Mouse (Mus musculus) heart, embryonic 10.5 days (tissue): ENCODE measurements around the gene Cfap126. TPM values are rescaled to one million over a fixed set of nuclear protein-coding genes. Genes with fewer than 3 reads are reported as not detected.
A peak's percentile ranks its signal among the peaks of the same experiment; 100 is the strongest.

Experiments used
- DNase-seq: peaks from one replicate; pipeline ENCODE4 v3.0.0-alpha.2; 2017; ENCODE audit warnings: low spot score
- H3K27ac ChIP-seq: fragments of 300-500 bp; sonication (generic); 2 replicates; pipeline ENCODE4 v1.5.1; 2016; ENCODE audit warnings: mild to moderate bottlenecking
- H3K27me3 ChIP-seq: fragments of 300-500 bp; sonication (generic); 2 replicates; pipeline ENCODE4 v1.6.1; 2016; ENCODE audit warnings: mild to moderate bottlenecking; ENCODE audit not compliant: poor library complexity, insufficient read depth, severe bottlenecking
- H3K36me3 ChIP-seq: fragments of 300-500 bp; sonication (generic); 2 replicates; pipeline ENCODE4 v1.6.1; 2016; ENCODE audit warnings: mild to moderate bottlenecking, moderate library complexity
- H3K4me1 ChIP-seq: fragments of 300-500 bp; sonication (generic); 2 replicates; pipeline ENCODE4 v1.6.1; 2016; ENCODE audit warnings: mild to moderate bottlenecking
- H3K4me3 ChIP-seq: fragments of 300-500 bp; sonication (generic); 2 replicates; pipeline ENCODE4 v1.5.1; 2016; ENCODE audit warnings: mild to moderate bottlenecking, moderate library complexity
- H3K9me3 ChIP-seq: fragments of 300-500 bp; sonication (generic); 2 replicates; pipeline ENCODE4 v1.6.1; 2016; ENCODE audit warnings: mild to moderate bottlenecking, moderate library complexity
- WGBS: fragments of 180-500 bp; shearing (Covaris S2); methylation state at CpG from one replicate; pipeline ENCODE4 v1.1.7; 2016; 5-methylcytosine and 5-hydroxymethylcytosine counted together
- polyA plus RNA-seq: library from polyadenylated mRNA; unstranded; fragments of >200 nt; fragmentation: Nextera tagmentation; extraction: Ambion mirVana; gene quantifications from 2 replicates; pipeline ENCODE4 v1.2.1, GENCODE M21; 2016

Cfap126 gene
- polyA plus RNA-seq, 1 experiment from 2014 or later: 1.6 TPM

DNA sequence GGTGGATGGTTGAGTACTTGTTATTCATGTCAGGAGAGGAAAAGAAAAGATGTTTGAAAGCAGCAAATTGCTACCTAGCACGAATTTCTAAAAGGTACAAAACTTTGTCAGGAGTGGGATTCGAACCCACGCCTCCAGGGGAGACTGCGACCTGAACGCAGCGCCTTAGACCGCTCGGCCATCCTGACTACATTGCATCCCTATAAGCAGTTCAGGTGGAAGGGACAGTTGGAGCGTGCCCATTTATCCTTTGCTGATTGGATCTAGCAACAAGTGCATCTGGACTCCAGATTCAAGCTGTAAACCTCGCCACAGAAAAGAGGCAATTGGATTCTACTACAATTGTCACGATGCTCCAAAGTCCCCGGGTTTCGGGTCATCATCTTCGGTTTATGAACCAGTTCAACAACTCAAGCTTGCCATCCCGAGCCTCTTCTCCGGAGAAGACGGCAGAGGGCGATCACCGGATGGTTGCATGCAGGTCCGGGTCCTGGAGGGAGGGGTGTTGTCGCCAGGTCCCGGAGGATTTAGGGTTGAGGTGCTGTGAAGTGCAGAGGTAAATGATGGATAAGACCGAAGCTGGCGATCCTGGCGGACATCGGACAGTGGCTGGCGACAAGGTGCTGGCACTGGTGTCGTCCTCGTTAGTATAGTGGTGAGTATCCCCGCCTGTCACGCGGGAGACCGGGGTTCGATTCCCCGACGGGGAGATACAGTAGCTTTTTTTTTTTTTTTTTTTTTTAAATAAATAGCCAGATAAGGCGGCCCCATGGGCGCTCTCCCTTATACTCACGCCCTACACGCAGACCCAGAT is 11.8 kb upstream of the Cfap126 start:
- H3K27ac ChIP-seq: peak overlapping the region; percentile 87
- H3K4me3 ChIP-seq: peak overlapping the region; percentile 84
- H3K9me3 ChIP-seq: no peaks in the 10 kb centered on the region
- DNase-seq: peak; percentile 95
- under 1% methylated on average over 40 of the region's 40 CpGs for WGBS
- H3K4me1 ChIP-seq: peaks cover 15% of the 10 kb centered on the region
- H3K36me3 ChIP-seq: no peaks in the 10 kb centered on the region
- H3K27me3 ChIP-seq: no peaks in the 10 kb centered on the region

GRCm38 (mm10) chr1:171102547-171103177 is 11.1 kb upstream of the Cfap126 start:
- no peaks in the 10 kb centered on the region for H3K27me3 ChIP-seq
- peak overlapping the region; percentile 84 for H3K4me3 ChIP-seq
- H3K36me3 ChIP-seq: no peaks in the 10 kb centered on the region
- peaks cover 8% of the 10 kb centered on the region; the same call in 1 of the 2 replicates for H3K4me1 ChIP-seq
- DNase-seq: peak; percentile 91
- peak overlapping the region; percentile 87 for H3K27ac ChIP-seq
- WGBS: under 1% methylated on average over 35 of the region's 35 CpGs
- no peaks in the 10 kb centered on the region for H3K9me3 ChIP-seq

DNA sequence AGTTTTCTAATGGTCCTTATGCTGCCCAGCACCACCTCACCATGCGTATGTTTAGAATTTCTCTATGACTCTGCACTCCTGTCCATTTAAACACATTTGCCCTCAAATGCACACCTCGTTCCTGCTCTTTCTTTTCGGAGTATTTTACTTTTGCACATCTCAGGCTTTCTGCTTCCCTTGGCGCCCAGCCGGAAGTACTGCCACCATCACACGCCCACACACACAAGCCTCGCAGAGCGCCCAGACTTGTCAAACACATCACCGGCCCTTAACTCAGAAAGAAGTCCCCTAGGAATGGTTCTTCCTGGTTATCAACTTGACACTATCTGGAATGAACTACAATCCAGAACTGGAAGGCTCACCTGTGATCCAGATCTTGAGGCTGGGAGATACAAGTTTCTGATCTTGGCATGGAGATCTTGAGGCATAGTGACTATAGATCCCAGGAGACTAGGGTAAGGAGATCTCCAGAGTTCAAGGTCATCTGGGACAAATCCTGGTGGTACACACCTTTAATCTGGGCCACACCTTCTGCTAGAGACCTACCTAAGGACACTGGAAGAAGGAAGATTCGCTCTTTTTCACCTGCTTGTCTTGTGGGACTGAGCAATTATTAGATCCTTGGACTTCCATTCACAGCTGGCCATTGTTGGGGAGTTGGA is 10.4 kb upstream of the Cfap126 start:
- Histone ChIP-seq H3K36me3 (no peaks in the 10 kb centered on the region), H3K4me1 (peaks cover 6% of the 10 kb centered on the region; the same call in 1 of the 2 replicates), H3K9me3 (no peaks in the 10 kb centered on the region), H3K27ac (peak overlapping the region; percentile 67; the same call in 1 of the 2 replicates), H3K4me3 (peak overlapping the region; percentile 84), H3K27me3 (no peaks in the 10 kb centered on the region)
- 9% methylated on average over 10 of the region's 10 CpGs for WGBS
- DNase-seq: no peak

DNA sequence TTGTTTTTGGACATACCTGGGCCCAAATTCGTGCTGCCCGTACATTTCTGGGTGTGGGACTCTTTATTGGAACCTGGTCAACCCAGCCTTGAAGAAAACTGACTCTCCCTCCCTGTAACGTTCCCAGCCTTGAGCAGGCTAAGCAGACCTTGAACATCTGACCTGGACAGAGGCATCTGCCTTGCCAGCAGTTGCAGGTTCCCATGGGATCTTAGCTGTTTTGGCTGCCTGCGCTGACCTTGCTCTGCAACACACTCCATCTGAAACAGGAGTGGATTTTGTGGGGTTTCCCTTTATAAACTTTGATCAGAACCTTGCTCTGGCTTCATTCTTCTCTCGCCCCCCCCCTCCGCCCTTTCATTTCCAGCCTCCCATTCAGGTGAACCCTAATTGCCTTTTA is 8.5 kb upstream of the Cfap126 start:
- H3K4me3 ChIP-seq: no peak overlapping the region
- H3K27me3 ChIP-seq: 0 out of 2 replicates have a peak, but pooled peaks cover 3% of the 10 kb centered on the region
- no peaks in the 10 kb centered on the region for H3K9me3 ChIP-seq
- 68% methylated on average over 6 of the region's 6 CpGs for WGBS
- H3K27ac ChIP-seq: no peak overlapping the region
- no peak for DNase-seq
- H3K4me1 ChIP-seq: peaks cover 9% of the 10 kb centered on the region; the same call in 1 of the 2 replicates
- no peaks in the 10 kb centered on the region for H3K36me3 ChIP-seq

DNA sequence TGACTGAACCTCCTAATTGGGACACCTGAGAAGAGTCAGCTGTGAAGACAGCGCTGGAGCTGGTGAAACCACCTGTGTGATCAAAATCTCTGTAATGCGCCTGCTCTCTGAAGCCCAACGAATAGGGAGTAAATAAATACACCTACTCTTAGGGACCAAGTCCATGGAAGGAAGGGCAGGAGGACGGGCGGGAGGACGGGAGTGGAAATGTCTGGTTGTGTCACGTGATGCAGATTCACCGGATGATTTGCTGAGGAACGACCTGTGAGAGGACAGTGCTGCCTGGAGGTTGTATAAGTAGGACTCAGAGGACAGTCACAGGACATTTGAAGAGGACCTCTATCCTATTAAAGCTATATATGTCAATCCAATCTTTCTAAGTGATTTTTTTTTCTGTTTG is 4.1 kb upstream of the Cfap126 start:
- Histone ChIP-seq H3K27me3 (0 out of 2 replicates have a peak, but pooled peaks cover 3% of the 10 kb centered on the region), H3K4me1 (peaks cover 19% of the 10 kb centered on the region), H3K4me3 (peak overlapping the region; percentile 24), H3K27ac (no peak overlapping the region), H3K9me3 (no peaks in the 10 kb centered on the region), H3K36me3 (no peaks in the 10 kb centered on the region)
- WGBS: 27% methylated on average over 9 of the region's 9 CpGs
- DNase-seq: no peak

- Histone ChIP-seq H3K27ac (peak overlapping the region; percentile 86), H3K4me1 (peaks cover 19% of the 10 kb centered on the region), H3K36me3 (no peaks in the 10 kb centered on the region), H3K4me3 (peak overlapping the region; percentile 71), H3K27me3 (0 out of 2 replicates have a peak, but pooled peaks cover 3% of the 10 kb centered on the region), H3K9me3 (no peaks in the 10 kb centered on the region)
- DNase-seq: no peak
- WGBS: 9% methylated on average over 15 of the region's 15 CpGs
Measured at GRCm38 (mm10) chr1:171110659-171111019, 3.1 kb upstream of the Cfap126 start.

DNA sequence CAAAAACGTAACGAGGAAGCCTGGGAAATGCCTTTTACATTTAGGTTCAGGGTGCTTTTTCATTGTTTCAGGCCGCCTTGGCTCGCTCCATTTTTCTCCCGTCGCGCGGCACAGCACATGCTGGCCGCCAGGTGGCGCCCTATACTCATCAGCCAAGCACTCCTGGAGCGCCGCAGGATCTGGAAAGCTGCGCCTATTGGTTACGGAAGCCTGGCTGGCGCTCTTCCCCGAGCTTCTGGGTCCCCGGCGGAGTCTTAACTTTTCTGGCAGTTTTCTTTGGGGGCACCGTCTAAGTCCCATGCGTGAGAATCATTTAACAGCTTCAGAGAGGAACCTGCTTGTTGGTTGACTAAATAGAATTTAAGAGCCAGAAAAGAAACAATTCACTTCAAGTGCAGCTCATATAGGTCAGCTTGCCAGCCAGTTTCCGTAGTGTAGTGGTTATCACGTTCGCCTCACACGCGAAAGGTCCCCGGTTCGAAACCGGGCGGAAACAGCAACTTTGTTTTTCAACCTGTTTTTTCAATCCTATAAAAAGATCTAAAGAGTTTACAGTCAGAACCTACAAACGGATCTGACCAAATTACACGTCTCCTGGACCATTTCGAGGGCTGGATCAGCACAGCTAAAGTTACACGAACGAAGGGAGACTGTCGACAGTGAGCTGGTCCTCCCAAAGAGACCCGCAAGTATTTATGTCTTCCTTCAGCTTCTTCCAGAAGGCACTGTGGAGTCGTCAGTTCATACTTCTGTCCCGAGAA is 2.5 kb upstream of the Cfap126 start:
- Histone ChIP-seq H3K4me1 (peaks cover 19% of the 10 kb centered on the region), H3K36me3 (no peaks in the 10 kb centered on the region), H3K27me3 (0 out of 2 replicates have a peak, but pooled peaks cover 3% of the 10 kb centered on the region), H3K27ac (peak overlapping the region; percentile 86), H3K9me3 (no peaks in the 10 kb centered on the region), H3K4me3 (peak overlapping the region; percentile 71)
- WGBS: under 1% methylated on average over 38 of the region's 38 CpGs
- peak; percentile 96 for DNase-seq

DNA sequence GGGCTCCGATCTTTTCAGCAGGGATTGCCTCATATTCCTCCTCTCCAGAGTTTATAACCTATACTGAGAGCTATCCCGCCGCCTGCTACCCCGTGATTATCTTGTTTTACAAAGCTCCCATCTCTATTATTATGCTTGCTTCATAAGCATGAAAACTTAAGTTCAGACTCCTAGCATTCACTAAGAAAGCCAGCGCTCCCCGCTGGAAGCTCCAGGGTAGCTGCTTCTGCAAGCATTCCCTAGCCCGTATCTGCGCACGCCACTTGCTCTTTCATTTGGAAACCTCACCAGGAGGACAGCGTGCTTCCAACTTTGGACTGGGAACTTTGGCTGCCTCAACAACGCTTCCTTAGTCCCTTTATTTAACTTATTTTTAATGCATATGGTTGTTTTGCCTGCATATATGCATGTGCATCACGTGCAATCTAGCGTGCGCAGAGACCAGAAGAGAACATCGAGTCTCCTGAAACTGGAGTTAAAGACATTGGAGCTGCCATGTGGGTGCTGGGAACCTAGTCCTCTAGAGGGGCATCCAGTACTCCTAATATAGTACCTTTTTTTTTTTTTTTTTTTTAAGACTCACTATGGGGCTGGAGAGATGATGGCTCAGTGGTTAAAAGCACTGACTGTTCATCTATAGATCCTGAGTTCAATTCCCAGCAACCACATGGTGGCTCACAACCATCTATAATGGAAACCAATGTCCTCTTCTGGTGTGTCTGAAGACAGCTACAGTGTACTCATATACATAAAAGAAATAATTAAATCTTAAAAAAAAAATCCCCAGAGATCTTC is 1.7 kb upstream of the Cfap126 start:
- 0 out of 2 replicates have a peak, but pooled peaks cover 3% of the 10 kb centered on the region for H3K27me3 ChIP-seq
- H3K27ac ChIP-seq: peak overlapping the region; percentile 86
- 3% methylated on average over 15 of the region's 15 CpGs for WGBS
- H3K4me1 ChIP-seq: peaks cover 19% of the 10 kb centered on the region
- DNase-seq: peak; percentile 85
- no peaks in the 10 kb centered on the region for H3K36me3 ChIP-seq
- no peaks in the 10 kb centered on the region for H3K9me3 ChIP-seq
- H3K4me3 ChIP-seq: peak overlapping the region; percentile 71

- no peak overlapping the region for H3K4me3 ChIP-seq
- no peaks in the 10 kb centered on the region for H3K9me3 ChIP-seq
- DNase-seq: no peak
- H3K27ac ChIP-seq: no peak overlapping the region
- H3K27me3 ChIP-seq: 0 out of 2 replicates have a peak, but pooled peaks cover 3% of the 10 kb centered on the region
- WGBS: 80% methylated on average over 4 of the region's 4 CpGs
- peaks cover 19% of the 10 kb centered on the region for H3K4me1 ChIP-seq
- H3K36me3 ChIP-seq: no peaks in the 10 kb centered on the region
Measured at GRCm38 (mm10) chr1:171112986-171113385, 732 bp upstream of the Cfap126 start.

GRCm38 (mm10) chr1:171116280-171116679 is 2.6 kb downstream of the Cfap126 start:
- no peaks in the 10 kb centered on the region for H3K27me3 ChIP-seq
- no peak overlapping the region for H3K27ac ChIP-seq
- DNase-seq: no peak
- no peaks in the 10 kb centered on the region for H3K36me3 ChIP-seq
- no peaks in the 10 kb centered on the region for H3K9me3 ChIP-seq
- peaks cover 24% of the 10 kb centered on the region for H3K4me1 ChIP-seq
- 31% methylated on average over 4 of the region's 4 CpGs for WGBS
- H3K4me3 ChIP-seq: no peak overlapping the region

- H3K27ac ChIP-seq: no peak overlapping the region
- WGBS: 11% methylated on average over 4 of the region's 4 CpGs
- no peak for DNase-seq
- no peaks in the 10 kb centered on the region for H3K9me3 ChIP-seq
- H3K27me3 ChIP-seq: no peaks in the 10 kb centered on the region
- peaks cover 29% of the 10 kb centered on the region for H3K4me1 ChIP-seq
- H3K36me3 ChIP-seq: no peaks in the 10 kb centered on the region
- H3K4me3 ChIP-seq: no peak overlapping the region
Measured at GRCm38 (mm10) chr1:171118269-171118684, 4.6 kb downstream of the Cfap126 start.

DNA sequence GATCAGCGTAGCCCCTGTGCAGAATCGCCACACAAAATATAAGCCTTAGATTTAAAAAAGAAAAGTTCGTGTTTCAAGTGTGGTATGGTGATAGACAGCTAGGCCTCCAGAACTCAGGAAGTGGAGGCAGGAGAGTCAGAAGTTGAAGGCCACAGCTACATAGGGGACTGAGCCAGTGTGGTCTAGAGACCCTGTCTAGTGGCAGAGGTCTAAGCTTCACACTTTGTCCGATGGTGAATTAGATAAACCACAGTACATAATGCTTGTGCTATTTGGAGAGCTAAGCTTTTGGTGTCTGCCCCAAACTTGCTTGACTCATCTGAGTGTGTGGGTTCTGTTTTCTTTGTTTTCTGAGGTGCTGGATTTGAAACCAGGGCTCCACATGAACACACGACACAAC is 5.3 kb downstream of the Cfap126 start:
- no peaks in the 10 kb centered on the region for H3K36me3 ChIP-seq

More for the DNA sequence above, 5.3 kb downstream of the Cfap126 start:
- DNase-seq: no peak
- Histone ChIP-seq H3K4me3 (no peak overlapping the region), H3K27me3 (no peaks in the 10 kb centered on the region), H3K4me1 (peaks cover 25% of the 10 kb centered on the region), H3K27ac (no peak overlapping the region), H3K9me3 (no peaks in the 10 kb centered on the region)
- WGBS: 83% methylated on average over 5 of the region's 5 CpGs
